Mouse (Mus musculus): ENCODE measurements around the gene Cyp39a1. TPM values are rescaled to one million over a fixed set of nuclear protein-coding genes. Genes with fewer than 3 reads are reported as not detected.

Gene Cyp39a1
- polyA plus RNA-seq, 1 experiment from 2014 or later = 3.9 TPM

DNA sequence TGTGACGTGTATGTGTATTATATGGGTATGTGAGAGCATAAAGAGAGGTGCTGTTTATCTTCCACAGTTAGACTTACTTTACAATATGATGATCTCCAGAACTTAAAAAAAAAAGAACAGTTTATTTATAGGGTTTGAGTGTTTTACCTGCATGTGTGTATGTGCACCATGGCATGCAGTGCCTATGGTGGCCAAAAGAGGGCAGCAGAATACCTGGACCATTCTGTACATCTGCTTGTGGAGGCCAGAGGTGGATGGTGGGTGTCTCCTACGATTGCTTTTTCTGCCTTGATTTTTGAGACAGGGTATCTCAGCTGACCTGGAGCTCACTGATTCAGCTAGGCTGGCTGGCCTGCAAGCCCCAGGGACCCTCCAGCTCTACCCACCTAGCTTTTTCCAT, 57.3 kb downstream of the Cyp39a1 start:
- no peak overlapping the region for H3K4me3 ChIP-seq (replicated peaks)
- H3K27me3 ChIP-seq = no peaks in the 10 kb centered on the region
- no peak for DNase-seq
- 60% methylated on average over 2 of the region's 2 CpGs for WGBS (ENCODE audit: insufficient replicate concordance)
- H3K36me3 ChIP-seq = no peaks in the 10 kb centered on the region
- no peak overlapping the region for H3K4me2 ChIP-seq
- no peak overlapping the region for H3K9ac ChIP-seq
- ATAC-seq (ENCODE audit: low read depth) = no peak
- no peak overlapping the region for H3K27ac ChIP-seq
- H3K9me3 ChIP-seq (replicated peaks) = no peaks in the 10 kb centered on the region
- no peaks in the 10 kb centered on the region for H3K4me1 ChIP-seq (replicated peaks)

DNA sequence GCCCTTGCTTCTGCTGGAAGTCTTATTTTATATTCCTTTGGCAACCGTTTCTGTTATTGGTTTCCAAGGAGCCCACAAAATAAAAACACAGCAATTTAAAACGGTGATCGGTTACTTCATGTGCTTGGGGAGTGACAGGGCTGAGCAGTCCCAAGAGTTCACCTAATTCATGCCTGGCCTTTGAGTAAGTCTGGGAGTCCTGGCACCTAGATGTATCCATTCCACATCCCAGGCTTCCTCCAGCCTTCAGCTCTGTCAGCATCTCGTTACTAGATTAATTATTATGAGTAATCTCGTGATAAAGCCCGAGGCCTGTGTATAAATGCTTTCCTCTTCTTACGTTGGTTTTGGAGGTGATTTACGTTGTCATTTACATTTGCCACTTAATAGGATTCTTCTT, 64.1 kb downstream of the Cyp39a1 start:
- H3K9ac ChIP-seq = no peak overlapping the region
- H3K9me3 ChIP-seq (replicated peaks) = no peaks in the 10 kb centered on the region
- H3K27ac ChIP-seq = no peak overlapping the region
- no peaks in the 10 kb centered on the region for H3K27me3 ChIP-seq
- 73% methylated on average over 8 of the region's 8 CpGs for WGBS (ENCODE audit: insufficient replicate concordance)
- H3K4me2 ChIP-seq = no peak overlapping the region
- H3K4me1 ChIP-seq (replicated peaks) = no peaks in the 10 kb centered on the region
- DNase-seq = no peak
- no peak for ATAC-seq (ENCODE audit: low read depth)
- H3K4me3 ChIP-seq (replicated peaks) = no peak overlapping the region
- no peaks in the 10 kb centered on the region for H3K36me3 ChIP-seq

DNA sequence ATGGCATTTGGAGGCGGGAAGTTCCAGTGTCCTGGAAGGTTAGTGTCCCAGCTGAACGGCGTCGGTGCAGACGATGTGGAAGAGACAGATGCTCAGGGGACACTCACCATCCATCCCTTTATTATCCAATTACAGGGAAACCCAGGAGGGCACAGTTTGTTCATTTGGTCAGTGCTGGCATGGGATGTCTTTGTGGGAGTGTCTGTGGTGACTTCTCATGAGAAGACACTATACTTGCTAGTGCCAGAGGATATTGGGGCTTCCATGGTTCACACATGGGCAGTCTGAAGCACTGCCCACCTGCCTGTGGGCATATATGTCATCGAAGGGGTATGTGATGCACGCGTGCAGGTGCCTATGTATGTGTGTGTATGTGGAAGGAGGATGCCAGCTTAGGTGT, 64.8 kb downstream of the Cyp39a1 start:
- no peak overlapping the region for H3K4me2 ChIP-seq
- WGBS (ENCODE audit: insufficient replicate concordance) = 78% methylated on average over 8 of the region's 8 CpGs
- H3K4me3 ChIP-seq (replicated peaks) = no peak overlapping the region
- no peak for ATAC-seq (ENCODE audit: low read depth)
- H3K36me3 ChIP-seq = no peaks in the 10 kb centered on the region
- H3K9me3 ChIP-seq (replicated peaks) = no peaks in the 10 kb centered on the region
- no peak for DNase-seq
- H3K4me1 ChIP-seq (replicated peaks) = no peaks in the 10 kb centered on the region
- H3K27me3 ChIP-seq = no peaks in the 10 kb centered on the region
- no peak overlapping the region for H3K9ac ChIP-seq
- no peak overlapping the region for H3K27ac ChIP-seq

DNA sequence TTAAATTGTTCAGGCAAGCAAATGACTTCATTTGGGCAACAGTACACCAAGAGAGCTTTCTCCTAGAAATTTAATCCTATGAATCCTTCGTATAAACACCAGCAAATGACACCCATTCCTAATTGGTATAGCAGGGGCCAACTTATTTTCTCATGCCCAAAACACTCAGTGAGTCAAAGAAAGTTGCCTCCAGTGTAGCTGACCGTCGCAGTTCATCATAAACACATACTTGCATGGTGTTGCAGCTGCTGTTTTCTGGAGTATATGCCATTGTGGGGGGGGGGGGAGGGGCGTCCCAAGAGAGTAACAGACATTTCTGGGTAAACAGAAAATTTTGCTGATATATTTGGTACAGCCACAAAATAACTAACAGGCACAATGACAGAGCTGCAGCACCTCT, 67.0 kb downstream of the Cyp39a1 start:
- Histone ChIP-seq H3K4me2 (no peak overlapping the region), H3K27ac (no peak overlapping the region), H3K9ac (no peak overlapping the region), H3K27me3 (no peaks in the 10 kb centered on the region), H3K4me3 (replicated peaks) (no peak overlapping the region), H3K4me1 (replicated peaks) (no peaks in the 10 kb centered on the region), H3K36me3 (no peaks in the 10 kb centered on the region), H3K9me3 (replicated peaks) (no peaks in the 10 kb centered on the region)
- no peak for DNase-seq
- 48% methylated on average over 4 of the region's 4 CpGs for WGBS (ENCODE audit: insufficient replicate concordance)
- no peak for ATAC-seq (ENCODE audit: low read depth)

DNA sequence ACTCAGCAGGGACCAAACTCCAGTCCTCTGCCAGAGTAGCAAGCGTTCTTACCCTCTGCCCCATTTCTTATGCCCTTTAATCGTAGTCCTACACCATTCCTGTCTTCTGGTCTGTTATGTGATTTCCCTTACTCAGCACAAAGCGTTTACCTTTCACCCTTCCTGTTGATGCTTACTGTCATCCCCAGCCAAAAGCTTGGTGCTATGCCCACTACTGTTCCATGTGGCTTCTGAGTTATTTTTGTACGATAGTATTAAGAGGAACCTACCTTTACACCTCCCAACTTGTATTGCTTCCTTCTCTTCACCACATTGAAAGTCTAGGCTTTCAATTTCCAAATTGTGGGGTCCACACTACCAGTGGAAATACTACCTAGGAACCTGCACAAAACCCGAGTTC, 76.7 kb downstream of the Cyp39a1 start:
- H3K36me3 ChIP-seq = no peaks in the 10 kb centered on the region
- 58% methylated on average over 5 of the region's 5 CpGs for WGBS (ENCODE audit: insufficient replicate concordance)
- no peak overlapping the region for H3K9ac ChIP-seq
- no peaks in the 10 kb centered on the region for H3K4me1 ChIP-seq (replicated peaks)
- no peak overlapping the region for H3K4me3 ChIP-seq (replicated peaks)
- no peak overlapping the region for H3K4me2 ChIP-seq
- H3K9me3 ChIP-seq (replicated peaks) = no peaks in the 10 kb centered on the region
- H3K27me3 ChIP-seq = no peaks in the 10 kb centered on the region
- no peak overlapping the region for H3K27ac ChIP-seq
- no peak for ATAC-seq (ENCODE audit: low read depth)
- DNase-seq = no peak

DNA sequence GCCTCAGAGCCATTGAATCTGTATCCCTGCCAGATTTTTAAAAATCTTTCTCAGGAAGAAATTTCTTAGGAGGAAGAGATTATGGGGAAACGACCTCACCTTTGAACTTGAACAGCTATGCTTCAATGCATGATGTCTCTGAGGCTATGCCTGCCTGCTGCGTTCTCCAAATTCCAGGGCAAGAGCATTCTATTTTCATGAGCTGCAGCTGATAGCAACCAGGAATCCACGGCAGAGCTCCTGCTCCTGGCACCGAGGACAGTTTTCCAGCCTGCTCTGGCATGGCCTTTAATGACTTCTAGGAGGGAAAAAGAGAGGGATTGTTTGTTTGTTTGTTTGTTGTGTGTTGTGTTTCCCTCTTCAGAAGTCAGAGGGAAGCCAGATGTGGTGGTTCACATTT, 77.2 kb downstream of the Cyp39a1 start:
- Histone ChIP-seq H3K36me3 (no peaks in the 10 kb centered on the region), H3K4me1 (replicated peaks) (no peaks in the 10 kb centered on the region), H3K9me3 (replicated peaks) (no peaks in the 10 kb centered on the region), H3K4me2 (no peak overlapping the region), H3K4me3 (replicated peaks) (no peak overlapping the region), H3K27me3 (no peaks in the 10 kb centered on the region), H3K9ac (no peak overlapping the region), H3K27ac (no peak overlapping the region)
- WGBS (ENCODE audit: insufficient replicate concordance) = 43% methylated on average over 4 of the region's 4 CpGs
- ATAC-seq (ENCODE audit: low read depth) = no peak
- no peak for DNase-seq

DNA sequence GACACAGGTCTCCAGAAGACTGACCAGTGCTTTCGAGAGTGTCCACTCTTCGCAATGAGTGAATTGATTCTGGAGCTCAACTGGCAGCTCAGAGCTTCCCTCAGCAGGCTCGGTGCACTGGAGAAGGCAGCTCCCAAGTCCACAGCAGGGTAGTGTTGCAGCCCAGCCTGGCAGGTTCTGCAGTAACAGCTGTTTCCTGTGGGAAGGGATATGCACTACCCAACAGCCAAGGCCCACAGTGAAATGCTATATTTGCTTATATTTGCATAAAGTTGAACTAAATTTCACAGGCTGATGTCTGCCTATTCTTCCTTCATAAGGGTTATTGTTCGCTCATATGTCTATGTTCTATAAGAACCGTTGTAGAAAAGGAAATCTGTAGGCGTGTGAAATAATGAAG, 83.9 kb downstream of the Cyp39a1 start:
- Histone ChIP-seq H3K4me2 (no peak overlapping the region), H3K9me3 (replicated peaks) (no peaks in the 10 kb centered on the region)

DNA sequence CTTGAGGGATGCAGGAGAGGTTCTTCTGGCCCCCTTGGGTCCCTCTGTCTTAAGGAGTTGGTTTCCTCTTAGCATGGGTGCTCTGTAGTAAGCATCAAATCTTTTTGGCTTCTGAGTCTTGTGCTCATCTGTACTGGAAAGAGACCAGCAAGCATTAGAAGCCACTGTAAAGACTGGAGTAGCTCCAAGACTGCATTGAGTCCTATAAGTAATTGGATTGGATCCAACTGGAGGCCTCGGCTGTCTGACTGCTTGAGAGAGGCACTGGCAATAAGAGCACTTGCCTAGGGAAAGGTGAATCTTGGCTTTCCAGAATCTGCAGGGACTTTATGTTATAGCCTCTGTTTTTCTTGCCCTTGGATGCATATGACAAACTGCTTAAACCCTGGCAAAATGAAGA, 85.6 kb downstream of the Cyp39a1 start:
- H3K27me3 ChIP-seq = no peaks in the 10 kb centered on the region
- no peak overlapping the region for H3K4me3 ChIP-seq (replicated peaks)
- no peaks in the 10 kb centered on the region for H3K4me1 ChIP-seq (replicated peaks)
- no peaks in the 10 kb centered on the region for H3K36me3 ChIP-seq
- ATAC-seq (ENCODE audit: low read depth) = no peak
- H3K9ac ChIP-seq = no peak overlapping the region
- H3K9me3 ChIP-seq (replicated peaks) = no peaks in the 10 kb centered on the region
- DNase-seq = no peak
- 52% methylated on average over 1 of the region's 1 CpGs for WGBS (ENCODE audit: insufficient replicate concordance)
- no peak overlapping the region for H3K4me2 ChIP-seq
- H3K27ac ChIP-seq = no peak overlapping the region

More for the DNA sequence above, 83.9 kb downstream of the Cyp39a1 start:
- no peak overlapping the region for H3K27ac ChIP-seq
- no peaks in the 10 kb centered on the region for H3K36me3 ChIP-seq
- DNase-seq (no peak), ATAC-seq (ENCODE audit: low read depth) (no peak)
- H3K4me3 ChIP-seq (replicated peaks) = no peak overlapping the region
- 69% methylated on average over 6 of the region's 6 CpGs for WGBS (ENCODE audit: insufficient replicate concordance)
- H3K4me1 ChIP-seq (replicated peaks) = no peaks in the 10 kb centered on the region
- H3K27me3 ChIP-seq = no peaks in the 10 kb centered on the region
- H3K9ac ChIP-seq = no peak overlapping the region

DNA sequence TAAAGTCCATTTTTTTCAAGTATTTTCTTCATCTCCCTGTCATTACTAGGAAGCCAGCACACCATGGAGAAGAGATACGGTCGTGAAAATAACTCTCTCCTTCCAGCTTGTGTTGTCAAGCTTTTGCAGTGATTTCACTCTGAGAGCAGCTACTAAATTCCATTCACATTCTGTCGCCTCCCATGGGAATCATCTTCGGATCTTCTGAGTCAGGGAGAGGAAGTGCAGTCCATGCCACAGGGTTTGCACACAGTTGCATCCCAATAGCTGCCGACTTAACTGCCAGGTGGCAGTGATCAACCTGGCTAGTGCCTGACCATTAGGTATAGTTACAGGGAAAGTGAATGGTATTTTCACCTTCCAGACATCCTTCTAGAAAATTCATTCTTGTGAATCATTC, 87.5 kb downstream of the Cyp39a1 start:
- Histone ChIP-seq H3K4me3 (replicated peaks) (no peak overlapping the region), H3K36me3 (no peaks in the 10 kb centered on the region), H3K9ac (no peak overlapping the region), H3K27me3 (no peaks in the 10 kb centered on the region), H3K4me2 (no peak overlapping the region), H3K9me3 (replicated peaks) (no peaks in the 10 kb centered on the region), H3K4me1 (replicated peaks) (no peaks in the 10 kb centered on the region), H3K27ac (no peak overlapping the region)
- DNase-seq = no peak
- ATAC-seq (ENCODE audit: low read depth) = no peak
- WGBS (ENCODE audit: insufficient replicate concordance) = 54% methylated on average over 5 of the region's 5 CpGs

DNA sequence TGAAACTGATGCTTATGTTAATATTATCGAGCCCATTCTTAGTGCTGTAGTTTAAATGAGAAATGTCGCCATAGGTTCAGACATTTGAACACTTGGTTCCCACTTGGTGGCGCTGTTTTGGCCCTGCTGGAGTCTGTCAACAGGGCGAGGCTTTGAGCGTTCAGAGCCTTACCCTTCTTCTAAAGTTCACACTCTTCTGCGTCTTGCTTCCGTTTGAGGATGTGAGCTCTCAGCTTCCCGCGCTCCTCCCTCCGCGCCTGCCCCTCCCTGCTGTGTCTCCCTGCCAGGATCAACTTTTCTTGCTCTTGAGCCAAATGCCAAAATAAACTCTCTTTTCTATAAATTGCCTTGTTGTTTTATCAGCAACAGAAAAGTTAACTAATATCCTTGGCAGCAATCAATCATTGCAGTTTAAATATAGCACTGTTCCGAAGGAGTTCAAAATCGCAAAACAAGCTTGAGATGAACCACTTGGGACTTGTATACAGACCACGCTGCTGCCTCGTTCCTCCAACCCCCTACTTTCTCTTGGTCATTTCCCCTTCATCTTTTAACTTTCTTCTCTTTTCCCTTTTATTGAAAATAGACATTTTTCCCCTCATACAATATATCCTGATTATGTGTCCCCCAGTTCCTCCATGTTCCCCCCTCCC, 91.5 kb downstream of the Cyp39a1 start:
- no peak overlapping the region for H3K4me2 ChIP-seq
- H3K27ac ChIP-seq = no peak overlapping the region
- H3K9ac ChIP-seq = no peak overlapping the region
- no peak overlapping the region for H3K4me3 ChIP-seq (replicated peaks)
- no peaks in the 10 kb centered on the region for H3K27me3 ChIP-seq
- no peaks in the 10 kb centered on the region for H3K4me1 ChIP-seq (replicated peaks)
- DNase-seq = no peak
- no peaks in the 10 kb centered on the region for H3K9me3 ChIP-seq (replicated peaks)
- ATAC-seq (ENCODE audit: low read depth) = no peak
- no peaks in the 10 kb centered on the region for H3K36me3 ChIP-seq
- 48% methylated on average over 15 of the region's 15 CpGs for WGBS (ENCODE audit: insufficient replicate concordance)

DNA sequence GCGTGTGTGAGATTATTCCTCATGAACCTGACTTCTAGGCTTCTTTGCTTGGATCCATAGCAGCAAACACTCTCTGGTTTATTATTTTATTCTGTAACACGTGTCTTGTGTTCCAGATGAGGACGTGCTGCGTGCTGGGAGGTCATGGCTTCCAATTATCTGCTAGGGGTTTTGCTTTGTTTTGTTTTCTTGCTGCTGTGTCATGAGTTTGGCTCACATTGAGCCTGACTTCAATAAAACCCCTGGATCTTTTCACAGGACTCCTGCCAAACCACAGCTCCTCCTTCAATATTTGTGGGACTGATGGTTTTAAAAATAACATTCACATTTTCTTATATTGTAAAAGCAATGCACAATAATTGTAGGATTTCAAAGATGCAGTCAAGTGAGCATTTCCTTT, 117.3 kb downstream of the Cyp39a1 start:
- 67% methylated on average over 4 of the region's 4 CpGs for WGBS (ENCODE audit: insufficient replicate concordance)
- Histone ChIP-seq H3K4me1 (replicated peaks) (no peaks in the 10 kb centered on the region), H3K27ac (no peak overlapping the region), H3K36me3 (no peaks in the 10 kb centered on the region), H3K27me3 (no peaks in the 10 kb centered on the region), H3K4me2 (no peak overlapping the region), H3K9me3 (replicated peaks) (no peaks in the 10 kb centered on the region), H3K9ac (no peak overlapping the region), H3K4me3 (replicated peaks) (no peak overlapping the region)
- DNase-seq = no peak
- no peak for ATAC-seq (ENCODE audit: low read depth)

DNA sequence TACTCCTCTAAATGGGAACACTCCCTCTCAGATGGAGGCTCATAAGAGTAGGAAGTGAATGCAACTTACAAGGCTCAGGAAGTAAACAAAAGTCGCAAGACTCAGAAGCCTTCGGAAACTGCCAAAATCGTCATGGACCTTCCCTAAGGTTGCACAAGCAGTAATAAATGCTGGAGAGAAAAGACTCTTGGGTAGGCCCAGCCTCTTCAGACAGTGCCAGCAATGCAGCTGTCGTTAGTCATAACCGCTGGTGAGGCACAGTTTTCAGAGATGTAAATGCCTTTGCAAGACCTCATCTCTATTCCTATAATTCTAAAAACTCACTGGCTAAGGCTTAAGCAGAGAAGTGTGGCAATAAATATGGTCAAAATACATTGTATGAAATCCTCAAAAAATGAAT, 121.0 kb downstream of the Cyp39a1 start:
- no peaks in the 10 kb centered on the region for H3K4me1 ChIP-seq (replicated peaks)
- H3K9ac ChIP-seq = no peak overlapping the region
- no peaks in the 10 kb centered on the region for H3K27me3 ChIP-seq
- H3K4me2 ChIP-seq = no peak overlapping the region
- no peaks in the 10 kb centered on the region for H3K36me3 ChIP-seq
- no peak overlapping the region for H3K27ac ChIP-seq
- ATAC-seq (ENCODE audit: low read depth) = no peak
- no peak for DNase-seq
- no peaks in the 10 kb centered on the region for H3K9me3 ChIP-seq (replicated peaks)
- H3K4me3 ChIP-seq (replicated peaks) = no peak overlapping the region
- WGBS (ENCODE audit: insufficient replicate concordance) = 76% methylated on average over 5 of the region's 5 CpGs
